Mouse (Mus musculus) liver, embryonic 14.5 days (tissue): ENCODE measurements at regions not wholly inside any gene's neighbourhood (a gene's known extent, or its start where the extent isn't known, plus 50 kb on each side); places are given as distances from the start of the nearest gene placed in this dataset.

Experiments
- CTCF ChIP-seq: IDR thresholded peaks from 2 replicates; pipeline ENCODE4 v1.5.1; 2016; ENCODE audit warnings: antibody characterized with exemption, low read depth, control low read depth
- EP300 ChIP-seq: IDR thresholded peaks from 2 replicates; pipeline ENCODE4 v1.6.1; 2016; ENCODE audit warnings: antibody characterized with exemption, low read depth

DNA sequence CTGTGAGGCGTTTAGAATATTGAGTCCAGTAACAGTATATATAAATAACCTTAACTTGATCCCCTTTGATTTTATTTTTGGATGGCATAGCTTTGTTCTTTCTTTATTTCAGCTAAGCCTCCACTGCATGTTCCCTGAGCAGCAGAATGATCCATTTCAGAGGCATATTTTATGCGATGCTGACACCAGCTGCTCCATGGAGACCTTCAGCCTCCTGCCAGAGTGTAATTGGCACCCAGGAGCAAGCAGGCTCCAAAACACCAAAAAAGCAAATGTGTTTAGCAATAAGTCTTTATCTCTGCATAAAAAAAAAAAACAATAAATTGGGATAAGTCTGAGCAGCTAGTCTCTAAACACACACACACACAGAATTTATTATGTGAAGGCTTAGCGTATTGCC, 170.7 kb upstream of the Dkk2 start:
- TF ChIP-seq CTCF (no peak), EP300 (no peak)
